Comparison of ENCODE assay signal across 32 mouse cellular contexts in the genomic region with DNA sequence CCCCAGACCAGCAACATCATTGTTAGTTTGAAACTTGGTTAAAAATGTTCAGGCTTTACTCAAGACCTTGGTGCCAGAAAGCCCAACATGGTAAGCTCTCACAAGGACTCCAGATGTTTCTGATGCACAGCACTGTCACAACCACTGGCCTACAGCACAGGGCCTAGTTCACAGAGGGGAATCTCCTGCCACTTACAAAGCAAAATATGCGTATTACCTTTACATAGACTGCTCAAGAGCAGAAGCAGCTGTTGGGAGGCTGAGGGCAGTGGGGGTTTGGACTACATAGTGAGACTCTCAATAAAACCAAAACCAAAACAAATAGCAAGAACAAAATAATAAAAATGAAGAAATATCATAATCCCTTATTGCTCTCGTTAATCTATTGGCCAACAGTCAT. TPM values are rescaled to one million over a fixed set of nuclear protein-coding genes. Genes with fewer than 3 reads are reported as not detected.
"Had no signal": no experiment of that assay in that cellular context is flagged by ENCODE, and none has a peak within 500 bp of the region (broad histone marks: within the 10 kb centered on the region; RNA-seq: fewer than 3 reads in every experiment).

No protein-coding gene starts in this region.

- H3K9ac ChIP-seq: embryonic facial prominence, embryonic 12.5 days; embryonic facial prominence, embryonic 13.5 days; embryonic facial prominence, embryonic 15.5 days; forebrain, embryonic 12.5 days; forebrain, embryonic 13.5 days; forebrain, embryonic 15.5 days; forebrain, postnatal 0 days had no signal

- H3K27me3 ChIP-seq: embryonic facial prominence, embryonic 12.5 days; embryonic facial prominence, embryonic 13.5 days; embryonic facial prominence, embryonic 15.5 days; forebrain, embryonic 12.5 days; forebrain, embryonic 13.5 days; forebrain, embryonic 15.5 days had no signal

- H3K4me2 ChIP-seq: embryonic facial prominence, embryonic 12.5 days; embryonic facial prominence, embryonic 13.5 days; embryonic facial prominence, embryonic 15.5 days; forebrain, embryonic 12.5 days; forebrain, embryonic 13.5 days; forebrain, embryonic 15.5 days had no signal

- ATAC-seq: forebrain, embryonic 13.5 days; forebrain, embryonic 14.5 days; forebrain, embryonic 15.5 days; forebrain, embryonic 16.5 days; forebrain, postnatal 0 days had no signal

- H3K4me1 ChIP-seq: forebrain, embryonic 12.5 days had no signal

- H3K9me3 ChIP-seq: embryonic facial prominence, embryonic 12.5 days; embryonic facial prominence, embryonic 15.5 days; forebrain, embryonic 12.5 days; forebrain, embryonic 15.5 days had no signal

- H3K36me3 ChIP-seq: embryonic facial prominence, embryonic 10.5 days; embryonic facial prominence, embryonic 12.5 days; embryonic facial prominence, embryonic 13.5 days; embryonic facial prominence, embryonic 15.5 days; forebrain, embryonic 10.5 days; forebrain, embryonic 12.5 days; forebrain, embryonic 15.5 days had no signal

- DNase-seq: cerebellum, adult 2 months; cerebellum, adult 8-10 months; cerebellum, adult 9-10 months; cerebellum, adult 9-11 months; cerebellum, postnatal 10 days; cerebellum, postnatal 14 days; cerebellum, postnatal 25 days; cerebellum, postnatal 36 days; embryo, embryonic 11 days; forebrain, postnatal 0 days; gastrocnemius, adult 2 months; gastrocnemius, postnatal 10 days; gastrocnemius, postnatal 14 days; gastrocnemius, postnatal 25 days; gastrocnemius, postnatal 36 days; heart, adult 11 months; heart, adult 18-20 months had no signal

- H3K27ac ChIP-seq: embryonic facial prominence, embryonic 10.5 days; embryonic facial prominence, embryonic 12.5 days; embryonic facial prominence, embryonic 13.5 days; embryonic facial prominence, embryonic 15.5 days; forebrain, embryonic 10.5 days; forebrain, embryonic 12.5 days; forebrain, embryonic 13.5 days; forebrain, embryonic 15.5 days; gastrocnemius, adult 2 months had no signal

- H3K4me3 ChIP-seq: embryonic facial prominence, embryonic 10.5 days; embryonic facial prominence, embryonic 12.5 days; embryonic facial prominence, embryonic 13.5 days; embryonic facial prominence, embryonic 15.5 days; erythroblast, embryonic 14.5 days; forebrain, embryonic 10.5 days; forebrain, embryonic 12.5 days; forebrain, embryonic 13.5 days; forebrain, embryonic 15.5 days; gastrocnemius, adult 2 months had no signal

RNA-seq across cellular contexts. Expression of a gene that starts 11.2 kb away (rescaled TPM):
- total RNA-seq: common myeloid progenitor, adult 5-6 weeks; gastrocnemius, adult 18-20 months; gastrocnemius, postnatal 25 days; gastrocnemius, postnatal 36 days; granulocyte monocyte progenitor cell, adult 5-6 weeks had no signal
- polyA plus RNA-seq: erythroblast, embryonic 14.5 days; gonadal fat pad, adult 2 months had no signal
